Mouse (Mus musculus) gastrocnemius, postnatal 14 days (tissue): Measurements from ENCODE around the gene Bcl2l12. TPM values are rescaled to one million over a fixed set of nuclear protein-coding genes. Genes with fewer than 3 reads are reported as not detected.
A peak's percentile ranks its signal among the peaks of the same experiment; 100 is the strongest.

Source experiments
- DNase-seq: peaks from one replicate; pipeline ENCODE4 v3.0.0; 2021; ENCODE audit warnings: mixed read lengths
- intact Hi-C: fragments of 180-260 bp; cut with DNase I; formaldehyde crosslinking; loops from one replicate; pipeline ENCODE4 v1.15.1; 2025; ENCODE audit warnings: low total_unique reads
- total RNA-seq, 2 experiments: library from RNA; stranded (reverse); gene quantifications; 2 replicates each; pipeline ENCODE4 v1.2.3; 2021

The Bcl2l12 gene
- total RNA-seq, 2 experiments from 2014 or later, result 10.0 to 10.6 TPM

- no peak for DNase-seq
- intact Hi-C loops, result no loop called here
Measured at GRCm38 (mm10) chr7:45020225-45020624, 21.7 kb upstream of the Bcl2l12 start.

GRCm38 (mm10) chr7:45019031-45019571 is 20.6 kb upstream of the Bcl2l12 start:
- intact Hi-C loops, result no loop called here

DNA sequence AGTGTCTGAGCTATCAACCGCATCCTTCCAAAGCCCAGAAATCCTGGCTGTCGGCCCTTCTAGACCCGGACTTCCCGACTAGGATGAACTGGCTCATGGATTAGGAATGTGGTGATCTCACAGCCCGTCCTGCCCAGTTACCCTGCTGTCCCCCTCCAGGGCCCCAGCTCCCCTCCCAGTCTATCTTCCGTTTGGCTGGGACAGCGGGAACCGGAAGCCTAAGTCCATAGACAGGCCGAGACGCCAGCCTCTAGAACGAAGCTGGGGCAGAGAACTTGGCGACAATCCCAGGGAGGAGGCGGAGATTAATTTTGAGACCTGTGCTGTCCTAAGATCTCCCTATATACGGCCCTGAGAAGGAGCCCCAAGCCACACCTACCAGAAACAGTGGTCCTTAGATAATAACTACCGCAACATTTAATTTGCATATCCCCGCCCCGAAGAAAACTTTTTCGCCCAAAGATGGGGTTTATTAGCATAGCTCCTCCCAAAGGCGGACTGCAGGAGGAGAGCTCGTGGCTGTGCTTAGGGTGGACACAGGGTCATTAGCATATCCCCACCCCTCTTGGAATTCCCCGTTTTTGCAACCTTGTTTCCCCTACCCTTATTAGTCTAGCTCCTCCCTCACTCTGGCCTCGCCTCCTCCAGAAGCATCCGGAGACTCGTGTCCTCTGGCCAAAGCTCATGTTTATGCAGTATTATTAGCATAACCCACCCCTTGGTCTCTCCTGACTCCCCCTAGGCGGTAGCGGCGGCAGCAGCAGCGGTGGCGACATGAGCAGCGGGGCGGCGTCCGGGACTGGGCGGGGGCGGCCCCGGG is 18.9 kb upstream of the Bcl2l12 start, which contains the start of gene Rras:
Rras (plus strand) TSS at position 720 of the 820 bp plus-strand sequence.
- intact Hi-C loops, result no loop called here
- DNase-seq, result peak; percentile 93

More at GRCm38 (mm10) chr7:45019031-45019571, 20.6 kb upstream of the Bcl2l12 start:
- peak; percentile 78 for DNase-seq

DNA sequence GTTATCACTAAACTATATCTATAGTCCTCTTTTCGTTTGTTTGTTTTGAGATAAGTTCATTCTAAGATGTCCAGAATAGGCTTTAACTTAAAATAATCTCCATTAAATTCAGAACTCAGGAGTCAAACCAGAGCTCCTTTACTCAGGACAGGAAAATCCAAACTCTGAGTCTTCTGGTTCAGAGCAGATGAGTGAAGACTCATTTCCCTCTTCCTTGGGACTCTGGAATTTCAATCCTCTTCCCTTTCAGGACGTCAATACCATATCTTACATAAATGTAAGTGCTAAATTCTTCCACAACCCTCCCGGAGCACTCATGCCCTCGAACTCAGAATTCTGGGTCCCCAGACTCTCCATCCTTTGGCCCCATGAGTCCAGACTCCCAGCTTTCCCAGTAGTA is 18.2 kb upstream of the Bcl2l12 start:
- no peak for DNase-seq
- intact Hi-C loops, result no loop called here

GRCm38 (mm10) chr7:45015957-45016612 is 17.6 kb upstream of the Bcl2l12 start, which contains the start of gene Scaf1:
Gene Scaf1 (minus strand): TSS chr7:45016363.
- peak; percentile 99 for DNase-seq
- intact Hi-C loops, result no loop called here

- no peak for DNase-seq
- intact Hi-C loops, result no loop called here
Measured at GRCm38 (mm10) chr7:45015344-45015956, 16.9 kb upstream of the Bcl2l12 start.

DNA sequence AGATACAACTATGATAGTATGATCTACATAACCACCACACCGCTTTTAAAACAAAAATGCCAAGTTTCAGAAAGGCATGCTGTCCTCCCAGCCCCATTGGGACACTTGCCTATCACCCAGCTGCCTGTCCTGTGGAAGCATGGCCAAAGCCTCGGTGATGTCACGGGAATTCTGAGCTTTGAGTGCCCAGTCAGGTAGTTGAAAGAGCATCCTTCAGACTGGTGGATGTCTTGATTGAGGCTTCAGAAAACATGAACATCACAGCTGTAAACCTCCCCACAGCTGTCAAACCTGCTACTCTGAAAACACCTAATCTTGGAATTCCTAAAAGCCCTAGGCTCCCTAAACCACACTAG is 15.6 kb upstream of the Bcl2l12 start:
- intact Hi-C loops, result no loop called here
- no peak for DNase-seq

GRCm38 (mm10) chr7:45013366-45014095 is 15.0 kb upstream of the Bcl2l12 start:
- intact Hi-C loops, result no loop called here
- DNase-seq, result no peak

- intact Hi-C loops, result no loop called here
Measured at GRCm38 (mm10) chr7:45012824-45013223, 14.3 kb upstream of the Bcl2l12 start.

GRCm38 (mm10) chr7:45012011-45012410 is 13.5 kb upstream of the Bcl2l12 start:
- intact Hi-C loops, result no loop called here
- no peak for DNase-seq

More at GRCm38 (mm10) chr7:45012824-45013223, 14.3 kb upstream of the Bcl2l12 start:
- DNase-seq, result no peak

- no peak for DNase-seq
- intact Hi-C loops, result no loop called here
Measured at GRCm38 (mm10) chr7:45008411-45008810, 9.9 kb upstream of the Bcl2l12 start.

DNA sequence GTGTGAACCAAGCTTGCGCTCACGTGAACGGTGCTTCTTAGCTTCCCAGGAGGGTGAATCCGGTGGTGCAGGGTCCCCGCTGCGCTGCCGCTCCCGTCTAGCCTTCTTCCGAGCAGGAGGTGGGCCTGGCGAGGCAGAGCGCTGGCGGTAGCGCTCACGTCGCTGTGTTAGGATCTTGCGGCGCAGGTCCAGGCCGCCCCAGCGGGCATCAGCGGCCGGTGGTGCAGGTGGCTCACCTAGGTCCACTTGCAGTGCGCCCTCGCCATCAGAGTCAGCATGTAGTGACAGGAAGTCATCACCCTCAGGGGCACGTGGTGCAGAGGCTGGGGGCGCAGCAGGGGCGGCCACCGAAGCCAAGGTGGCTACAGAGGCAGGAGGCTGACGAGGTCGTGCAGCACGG is 9.3 kb upstream of the Bcl2l12 start:
- intact Hi-C loops, result no loop called here
- no peak for DNase-seq

- DNase-seq, result no peak
- intact Hi-C loops, result no loop called here
Measured at GRCm38 (mm10) chr7:45007141-45007540, 8.6 kb upstream of the Bcl2l12 start.

- DNase-seq, result no peak
- intact Hi-C loops, result no loop called here
Measured at GRCm38 (mm10) chr7:45006503-45006902, 8.0 kb upstream of the Bcl2l12 start.

DNA sequence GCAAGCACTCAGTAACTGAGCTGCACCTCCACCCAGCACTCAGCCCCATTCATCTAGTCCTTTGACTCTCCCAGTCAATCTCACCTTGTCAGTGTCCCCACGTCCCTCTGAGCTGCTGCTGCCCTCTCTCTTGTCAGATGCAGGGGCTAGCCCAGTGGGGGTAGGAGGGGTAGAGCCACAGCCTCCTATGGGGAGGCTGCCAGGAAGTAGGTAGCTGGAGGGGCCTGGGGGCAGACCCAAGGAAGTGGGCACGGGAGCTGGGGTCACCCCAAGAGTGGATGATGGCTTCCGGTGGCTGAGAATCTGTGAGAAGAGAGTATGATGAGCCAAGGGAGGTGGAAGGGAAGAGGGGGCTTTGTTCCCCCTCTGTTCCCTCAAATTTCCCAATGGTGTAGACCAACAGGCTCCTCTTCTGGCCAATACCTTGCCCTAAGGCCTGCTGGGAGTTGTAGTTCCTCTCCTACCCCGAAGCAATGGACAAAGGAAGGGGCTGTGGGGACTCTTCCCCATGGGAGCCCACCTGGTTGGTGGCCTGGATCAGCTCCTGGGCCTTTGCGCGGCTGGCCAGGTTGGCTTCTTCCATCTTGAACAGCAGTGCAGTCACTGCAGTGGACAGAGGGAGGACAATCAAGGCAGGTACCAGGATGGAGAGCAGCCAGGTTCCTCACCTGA is 6.9 kb upstream of the Bcl2l12 start:
- intact Hi-C loops, result no loop called here
- no peak for DNase-seq

- intact Hi-C loops, result no loop called here
- no peak for DNase-seq
Measured at GRCm38 (mm10) chr7:45004546-45004945, 6.0 kb upstream of the Bcl2l12 start.

GRCm38 (mm10) chr7:45002440-45002839 is 3.9 kb upstream of the Bcl2l12 start:
- intact Hi-C loops, result no loop called here
- no peak for DNase-seq

GRCm38 (mm10) chr7:45000539-45001114 is 2.1 kb upstream of the Bcl2l12 start:
- intact Hi-C loops, result no loop called here

GRCm38 (mm10) chr7:44999753-45000152 is 1.2 kb upstream of the Bcl2l12 start:
- DNase-seq, result no peak
- intact Hi-C loops, result no loop called here

More at GRCm38 (mm10) chr7:45000539-45001114, 2.1 kb upstream of the Bcl2l12 start:
- DNase-seq, result no peak
